Mouse (Mus musculus) intestine, embryonic 14.5 days (tissue): ENCODE measurements around the gene Olfr690. TPM values are rescaled to one million over a fixed set of nuclear protein-coding genes. Genes with fewer than 3 reads are reported as not detected.

Source experiments
- polyA plus RNA-seq: library from polyadenylated mRNA; unstranded; fragments of >200 nt; fragmentation: Nextera tagmentation; extraction: Ambion mirVana; gene quantifications from 2 replicates; pipeline ENCODE4 v1.2.1, GENCODE M21; 2014

Gene Olfr690
- polyA plus RNA-seq, 1 experiment from 2014 or later, result not detected

Other genes with a start within 250 kb of the Olfr690 start
- gene Olfr680-ps1, start 241.3 kb downstream of the Olfr690 start, polyA plus RNA-seq, result not detected in 2 replicates
- gene Olfr681, start 217.3 kb downstream of the Olfr690 start, polyA plus RNA-seq, result not detected in 2 replicates
- gene Olfr683, start 187.1 kb downstream of the Olfr690 start, polyA plus RNA-seq, result not detected in 2 replicates
- gene Olfr684, start 170.5 kb downstream of the Olfr690 start, polyA plus RNA-seq, result not detected in 2 replicates
- gene Olfr685, start 148.1 kb downstream of the Olfr690 start, polyA plus RNA-seq, result not detected in 2 replicates
- not detected in 2 replicates for gene Olfr686, start 126.6 kb downstream of the Olfr690 start, polyA plus RNA-seq
- gene Olfr688, start 46.0 kb downstream of the Olfr690 start, polyA plus RNA-seq, result not detected in 2 replicates
- not detected in 2 replicates for gene Olfr689, start 22.9 kb downstream of the Olfr690 start, polyA plus RNA-seq
- gene Olfr691, start 8.2 kb upstream of the Olfr690 start, polyA plus RNA-seq, result not detected in 2 replicates
- not detected in 2 replicates for gene Olfr692, start 34.1 kb upstream of the Olfr690 start, polyA plus RNA-seq
- not detected in 2 replicates for gene Gm5901, start 40.9 kb upstream of the Olfr690 start, polyA plus RNA-seq
- gene Fam160a2, start 66.0 kb upstream of the Olfr690 start, polyA plus RNA-seq, result 41.7 and 45.6 TPM in 2 replicates
- not detected in 2 replicates for gene Cnga4, start 70.5 kb upstream of the Olfr690 start, polyA plus RNA-seq
- 0.11 and 0.34 TPM in 2 replicates for gene Cckbr, start 91.6 kb upstream of the Olfr690 start, polyA plus RNA-seq
- 96.0 and 96.7 TPM in 2 replicates for gene Cavin3, start 148.2 kb upstream of the Olfr690 start, polyA plus RNA-seq
- gene Smpd1, start 220.3 kb upstream of the Olfr690 start, polyA plus RNA-seq, result 36.1 and 37.5 TPM in 2 replicates
- 45.1 and 46.3 TPM in 2 replicates for gene Apbb1, start 247.5 kb upstream of the Olfr690 start, polyA plus RNA-seq